Mouse (Mus musculus): ENCODE data around the gene Eefsec.

GRCm38 (mm10) chr6:88301234-88301633 is 145.1 kb downstream of the Eefsec start:
- TF ChIP-seq POLR2A (IDR thresholded peaks at IDR 0.05; ENCODE audit: low read depth, low read length) (no peak), CTCF (IDR thresholded peaks at IDR 0.05; ENCODE audit: extremely low read depth, insufficient read length, insufficient replicate concordance, low read depth, low read length) (no peak)

Data from small intestine, adult 2 months (tissue).